Comparison of ENCODE assay signal across 29 mouse cellular contexts in genomic region chr11:64015309-64015708, GRCm38 (mm10).
DNase-seq lines count a peak whose midpoint lies in the region; ATAC-seq lines count a peak whose summit lies in the region.
"Had no signal": no experiment of that assay in that cellular context is flagged by ENCODE, and none has a peak within 500 bp of the region (broad histone marks: within the 10 kb centered on the region; RNA-seq: fewer than 3 reads in every experiment).

No protein-coding gene starts in this region.

- no peak overlapping the region for H3K4me2 ChIP-seq in midbrain, embryonic 15.5 days
- H3K4me2 ChIP-seq: embryonic facial prominence, embryonic 13.5 days; forebrain, embryonic 12.5 days; forebrain, embryonic 15.5 days; heart, embryonic 13.5 days; hindbrain, embryonic 12.5 days; hindbrain, embryonic 15.5 days had no signal

- no peak overlapping the region for H3K27ac ChIP-seq in heart, embryonic 10.5 days
- H3K27ac ChIP-seq in midbrain, embryonic 10.5 days (replicated peaks): peak overlapping the region; percentile 42; the same call in 1 of the 2 replicates
- no peak overlapping the region for H3K27ac ChIP-seq in midbrain, embryonic 15.5 days
- H3K27ac ChIP-seq: forebrain, embryonic 12.5 days; forebrain, embryonic 15.5 days; heart, embryonic 13.5 days; hindbrain, embryonic 12.5 days; hindbrain, embryonic 15.5 days had no signal

- 69% methylated on average over 6 of the region's 6 CpGs for WGBS in heart, embryonic 10.5 days
- 83% methylated on average over 6 of the region's 6 CpGs for WGBS in midbrain, embryonic 10.5 days
- WGBS in midbrain, embryonic 15.5 days: 62% methylated on average over 6 of the region's 6 CpGs

- H3K4me3 ChIP-seq in heart, embryonic 10.5 days: no peak overlapping the region
- no peak overlapping the region for H3K4me3 ChIP-seq in midbrain, embryonic 10.5 days
- no peak overlapping the region for H3K4me3 ChIP-seq in midbrain, embryonic 15.5 days
- H3K4me3 ChIP-seq: embryonic facial prominence, embryonic 13.5 days; erythroblast, embryonic 14.5 days; forebrain, embryonic 12.5 days; forebrain, embryonic 15.5 days; heart, embryonic 13.5 days; hindbrain, embryonic 12.5 days; hindbrain, embryonic 15.5 days had no signal

- H3K27me3 ChIP-seq in heart, embryonic 10.5 days (ENCODE audit: insufficient read depth, poor library complexity, severe bottlenecking): 0 out of 2 replicates have a peak, but pooled peaks cover 3% of the 10 kb centered on the region
- no peaks in the 10 kb centered on the region for H3K27me3 ChIP-seq in midbrain, embryonic 10.5 days (ENCODE audit: low read depth, poor library complexity, severe bottlenecking)
- no peaks in the 10 kb centered on the region for H3K27me3 ChIP-seq in midbrain, embryonic 15.5 days (replicated peaks)
- H3K27me3 ChIP-seq: CH12.LX; embryonic facial prominence, embryonic 13.5 days; forebrain, embryonic 12.5 days; forebrain, embryonic 15.5 days; heart, embryonic 13.5 days; hindbrain, embryonic 12.5 days; hindbrain, embryonic 15.5 days; Patski had no signal

- H3K9ac ChIP-seq in midbrain, embryonic 15.5 days: no peak overlapping the region
- H3K9ac ChIP-seq: embryonic facial prominence, embryonic 13.5 days; forebrain, embryonic 12.5 days; forebrain, embryonic 15.5 days; heart, embryonic 13.5 days; hindbrain, embryonic 12.5 days; hindbrain, embryonic 15.5 days had no signal

- no peaks in the 10 kb centered on the region for H3K9me3 ChIP-seq in heart, embryonic 10.5 days
- H3K9me3 ChIP-seq in midbrain, embryonic 10.5 days (replicated peaks): no peaks in the 10 kb centered on the region
- H3K9me3 ChIP-seq in midbrain, embryonic 15.5 days: no peaks in the 10 kb centered on the region
- H3K9me3 ChIP-seq: embryonic facial prominence, embryonic 13.5 days; forebrain, embryonic 12.5 days; forebrain, embryonic 15.5 days; G1E; heart, embryonic 13.5 days; hindbrain, embryonic 12.5 days; hindbrain, embryonic 15.5 days had no signal

- no peaks in the 10 kb centered on the region for H3K36me3 ChIP-seq in heart, embryonic 10.5 days
- no peaks in the 10 kb centered on the region for H3K36me3 ChIP-seq in midbrain, embryonic 10.5 days
- H3K36me3 ChIP-seq in midbrain, embryonic 15.5 days (replicated peaks): no peaks in the 10 kb centered on the region
- H3K36me3 ChIP-seq: embryonic facial prominence, embryonic 13.5 days; forebrain, embryonic 12.5 days; forebrain, embryonic 15.5 days; heart, embryonic 13.5 days; hindbrain, embryonic 12.5 days; hindbrain, embryonic 15.5 days had no signal

- DNase-seq in heart, adult 11 months: peak; percentile 83
- no peak for DNase-seq in heart, embryonic 10.5 days (ENCODE audit: low spot score)
- peak; percentile 11 for DNase-seq in midbrain, embryonic 10.5 days (ENCODE audit: low spot score)
- no peak for DNase-seq in gastrocnemius, adult 8-10 months (ENCODE audit: low spot score in 2 of 2)
- DNase-seq in right cerebral cortex, adult 2 months (ENCODE audit: low spot score in 2 of 2): no peak
- DNase-seq: adrenal gland, adult 8-10 months; adrenal gland, postnatal 25 days; B cell, adult 2 months; cerebellum, adult 11-12 months; cerebellum, adult 8-10 months; cerebellum, postnatal 10 days; cerebellum, postnatal 36 days; gastrocnemius, postnatal 14 days; heart, adult 18-20 months; heart, postnatal 14 days; heart, postnatal 4 days had no signal

- ATAC-seq in midbrain, embryonic 15.5 days (replicated peaks): no peak
- ATAC-seq in common myeloid progenitor, adult 5-6 weeks (replicated peaks; ENCODE audit: low read depth, poor library complexity, severe bottlenecking): peak; percentile 41
- 0 out of 2 replicates have a peak, but pooled peaks have one; percentile 11 for ATAC-seq in megakaryocyte progenitor cell, adult 5-6 weeks (replicated peaks; ENCODE audit: poor library complexity)
- ATAC-seq: forebrain, embryonic 15.5 days; Patski had no signal

- peaks cover 35% of the 10 kb centered on the region for H3K4me1 ChIP-seq in heart, embryonic 10.5 days
- H3K4me1 ChIP-seq in midbrain, embryonic 10.5 days: peaks cover 64% of the 10 kb centered on the region
- H3K4me1 ChIP-seq in midbrain, embryonic 15.5 days: peaks cover 21% of the 10 kb centered on the region

Comparison
In these comparisons a context has a peak if more than half of its experiments do, and no peak if none do; other contexts are left out.
1. DNase-seq: peak in heart, adult 11 months (single experiment) and midbrain, embryonic 10.5 days (single experiment); none in heart, embryonic 10.5 days (single experiment), gastrocnemius, adult 8-10 months (0 of 2) and right cerebral cortex, adult 2 months (0 of 2).